Mouse (Mus musculus): Measurements from ENCODE around the gene Trpc1. TPM values are rescaled to one million over a fixed set of nuclear protein-coding genes. Genes with fewer than 3 reads are reported as not detected.
A peak's percentile ranks its signal among the peaks of the same experiment; 100 is the strongest.

Trpc1 gene
- 10 to 100 TPM; 41.0 to 48.0 TPM for total RNA-seq (2021)

- peak; percentile 71 to 78 for DNase-seq (ENCODE audit: extremely low spot score in 1 of 2, low spot score in 1 of 2)
Measured at GRCm38 (mm10) chr9:95750037-95750511, at the start of gene Trpc1. Gene Trpc1, minus strand, starts transcription at chr9:95750375.

DNA sequence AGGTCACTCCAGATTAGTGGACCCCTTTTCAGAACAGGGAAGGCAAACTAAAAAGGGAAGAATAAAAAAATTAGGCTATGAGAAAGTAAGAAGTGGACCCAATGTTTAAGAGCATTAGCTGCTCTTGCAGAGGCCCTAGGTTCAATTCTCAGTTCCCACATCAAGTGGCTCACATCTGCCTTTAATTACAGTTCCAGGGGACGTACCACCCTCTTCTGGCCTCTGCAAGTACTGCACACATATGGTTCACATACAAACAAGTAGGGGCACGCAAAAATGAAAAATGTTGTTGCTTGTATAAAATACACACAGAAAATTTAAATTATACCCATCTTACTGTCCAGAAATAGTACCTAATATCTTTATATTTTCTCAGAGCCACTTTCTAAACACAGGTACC is 46.1 kb upstream of the Trpc1 start:
- DNase-seq (ENCODE audit: extremely low spot score in 1 of 2, low spot score in 1 of 2), result no peak

GRCm38 (mm10) chr9:95795844-95796243 is 45.7 kb upstream of the Trpc1 start:
- DNase-seq (ENCODE audit: extremely low spot score in 1 of 2, low spot score in 1 of 2), result no peak

- DNase-seq (ENCODE audit: extremely low spot score in 1 of 2, low spot score in 1 of 2), result no peak
Measured at GRCm38 (mm10) chr9:95795077-95795784, 45.1 kb upstream of the Trpc1 start.

DNA sequence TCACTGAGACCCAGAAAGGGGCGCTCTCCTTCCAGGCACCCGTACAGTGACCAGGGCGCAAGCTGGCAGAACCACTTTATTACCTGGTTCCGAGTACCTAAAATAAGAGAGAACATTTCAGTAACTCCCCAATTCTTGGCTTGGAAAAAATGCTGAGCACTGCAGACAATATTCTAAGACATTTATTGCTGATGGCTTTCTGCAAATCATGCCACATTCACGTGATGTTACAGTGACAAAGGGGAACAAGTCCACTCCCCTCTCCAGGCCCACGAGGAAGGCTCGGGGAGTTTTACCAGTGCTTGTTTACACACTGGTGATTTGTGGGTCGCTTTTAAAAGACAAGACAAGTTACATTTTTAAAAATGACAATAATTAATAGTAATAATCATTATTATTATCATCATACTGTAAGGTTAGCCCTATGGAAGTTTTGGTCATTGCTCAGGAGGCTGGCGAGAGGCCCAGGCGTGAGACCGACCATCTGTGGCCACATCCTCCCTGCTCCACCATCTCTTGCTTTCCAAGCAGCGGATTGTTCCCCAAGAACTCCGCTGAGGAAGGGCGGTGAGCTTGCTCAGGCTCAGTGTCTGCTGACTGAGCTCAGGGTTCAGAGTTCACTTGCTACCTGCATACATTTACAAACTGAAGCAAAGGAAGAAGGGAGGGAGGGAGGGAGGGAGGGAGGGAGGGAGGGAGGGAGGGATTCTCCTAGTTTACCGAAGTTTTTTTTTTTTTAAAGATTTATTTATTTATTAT is 44.0 kb upstream of the Trpc1 start:
- DNase-seq (ENCODE audit: extremely low spot score in 1 of 2, low spot score in 1 of 2), result no peak

DNA sequence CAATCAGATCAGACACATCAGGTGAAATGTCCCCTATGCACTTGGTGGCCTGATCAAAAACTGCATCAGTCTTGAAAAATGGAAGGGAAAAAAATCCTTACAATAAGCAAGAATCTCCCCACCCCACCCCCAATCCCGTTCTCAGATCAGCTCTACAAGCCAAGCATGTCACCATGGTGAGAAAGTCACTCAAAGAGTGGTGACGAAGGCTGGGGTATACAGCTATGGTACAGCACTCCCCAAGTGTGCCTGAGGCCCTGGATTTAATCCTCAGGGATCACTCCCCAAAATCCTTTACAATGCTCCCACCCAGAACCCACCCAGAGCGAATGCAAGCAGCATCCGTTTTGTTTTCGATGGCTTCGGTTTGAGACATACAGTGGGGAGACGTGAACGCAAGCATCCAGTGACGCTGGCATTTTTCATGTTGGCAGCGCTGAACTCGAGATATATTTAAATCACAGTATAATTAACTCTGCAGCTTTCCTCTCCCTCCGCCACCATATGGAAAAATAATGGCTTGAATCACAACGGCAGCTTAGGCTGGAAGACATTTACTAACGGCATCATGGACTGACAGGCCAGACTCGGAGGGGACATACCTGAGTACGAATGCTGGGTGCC is 34.8 kb upstream of the Trpc1 start:
- no peak for DNase-seq (ENCODE audit: extremely low spot score in 1 of 2, low spot score in 1 of 2)

DNA sequence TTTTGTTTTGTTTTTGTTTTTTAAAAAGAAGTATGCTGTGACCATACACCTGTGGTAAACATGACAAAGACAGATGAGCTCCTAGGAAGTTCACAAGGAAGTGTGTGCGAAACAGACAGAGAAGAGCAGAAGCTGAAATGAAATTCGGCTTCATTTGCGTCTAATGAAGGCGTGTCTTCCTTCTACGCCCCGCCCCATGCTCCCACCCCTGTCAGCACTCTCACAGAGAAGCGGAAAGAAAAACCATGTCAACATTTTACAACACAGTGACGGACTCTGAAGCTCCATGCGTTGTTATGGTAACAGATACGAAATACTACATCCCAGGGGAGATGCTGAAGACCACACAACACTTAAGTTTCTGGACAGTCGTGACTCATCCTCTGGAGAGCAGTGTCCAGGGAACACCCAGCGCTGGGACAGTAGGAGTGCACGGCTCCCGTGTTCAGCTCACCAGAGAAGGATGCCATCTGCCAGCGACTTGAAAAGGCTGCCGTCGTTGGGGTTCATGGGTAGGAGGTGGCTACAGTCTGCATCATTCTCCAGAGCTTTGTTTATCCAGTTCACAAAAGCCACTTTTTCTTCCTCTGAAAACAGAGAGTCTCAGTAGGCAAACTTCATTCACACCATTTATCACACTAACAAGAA is 33.6 kb upstream of the Trpc1 start:
- no peak for DNase-seq (ENCODE audit: extremely low spot score in 1 of 2, low spot score in 1 of 2)

- DNase-seq (ENCODE audit: extremely low spot score in 1 of 2, low spot score in 1 of 2), result no peak
Measured at GRCm38 (mm10) chr9:95771671-95772070, 21.5 kb upstream of the Trpc1 start.

GRCm38 (mm10) chr9:95763218-95763617 is 13.0 kb upstream of the Trpc1 start:
- no peak for DNase-seq (ENCODE audit: extremely low spot score in 1 of 2, low spot score in 1 of 2)

- DNase-seq (ENCODE audit: extremely low spot score in 1 of 2, low spot score in 1 of 2), result no peak
Measured at GRCm38 (mm10) chr9:95762228-95762627, 12.1 kb upstream of the Trpc1 start.

- DNase-seq (ENCODE audit: extremely low spot score in 1 of 2, low spot score in 1 of 2), result no peak
Measured at GRCm38 (mm10) chr9:95761381-95761780, 11.2 kb upstream of the Trpc1 start.

GRCm38 (mm10) chr9:95750746-95751145 is 571 bp upstream of the Trpc1 start:
- no peak for DNase-seq (ENCODE audit: extremely low spot score in 1 of 2, low spot score in 1 of 2)

DNA sequence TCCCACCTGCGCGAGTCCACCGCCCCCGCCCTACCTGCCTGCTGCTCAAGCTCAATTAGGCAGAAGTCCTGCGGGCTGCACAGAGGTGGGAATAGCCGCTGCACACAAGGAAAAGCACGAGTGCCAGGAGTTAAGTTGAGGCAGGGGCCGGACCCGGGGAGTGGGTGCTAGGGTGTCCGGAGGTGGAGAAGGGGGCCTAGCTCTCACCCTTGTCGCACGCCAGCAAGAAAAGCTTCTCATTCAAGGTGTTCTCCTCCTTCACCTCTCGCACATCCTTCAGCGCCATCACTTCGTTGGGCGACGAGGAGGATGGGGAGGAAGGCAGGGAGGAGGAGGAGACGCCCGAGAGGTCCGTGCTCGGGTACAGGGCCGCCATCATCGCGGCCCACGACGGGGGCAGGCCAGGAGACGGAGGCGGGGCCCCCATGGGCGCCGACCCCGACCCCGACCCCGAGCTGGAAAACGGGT is 680 bp downstream of the Trpc1 start:
- DNase-seq (ENCODE audit: extremely low spot score in 1 of 2, low spot score in 1 of 2), result peak; percentile 18 to 26

DNA sequence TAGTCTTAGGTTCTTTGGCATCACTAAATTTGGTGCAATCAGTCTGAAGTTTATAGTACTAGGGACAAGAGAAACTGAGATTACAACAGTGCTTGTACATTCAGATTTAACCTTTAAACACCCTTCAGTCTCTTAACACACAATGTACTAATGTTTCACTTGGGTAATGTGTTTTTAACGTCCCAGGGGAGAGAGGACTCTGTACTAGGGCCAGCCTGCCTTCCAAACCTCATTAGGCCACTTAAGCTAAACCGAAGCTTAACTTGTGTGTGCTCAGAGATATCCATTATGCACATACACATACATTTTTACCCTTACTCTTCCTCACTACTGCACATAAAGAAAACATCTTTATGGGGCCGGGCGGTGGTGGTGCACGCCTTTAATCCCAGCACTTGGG is 2.9 kb downstream of the Trpc1 start:
- no peak for DNase-seq (ENCODE audit: extremely low spot score in 1 of 2, low spot score in 1 of 2)

DNA sequence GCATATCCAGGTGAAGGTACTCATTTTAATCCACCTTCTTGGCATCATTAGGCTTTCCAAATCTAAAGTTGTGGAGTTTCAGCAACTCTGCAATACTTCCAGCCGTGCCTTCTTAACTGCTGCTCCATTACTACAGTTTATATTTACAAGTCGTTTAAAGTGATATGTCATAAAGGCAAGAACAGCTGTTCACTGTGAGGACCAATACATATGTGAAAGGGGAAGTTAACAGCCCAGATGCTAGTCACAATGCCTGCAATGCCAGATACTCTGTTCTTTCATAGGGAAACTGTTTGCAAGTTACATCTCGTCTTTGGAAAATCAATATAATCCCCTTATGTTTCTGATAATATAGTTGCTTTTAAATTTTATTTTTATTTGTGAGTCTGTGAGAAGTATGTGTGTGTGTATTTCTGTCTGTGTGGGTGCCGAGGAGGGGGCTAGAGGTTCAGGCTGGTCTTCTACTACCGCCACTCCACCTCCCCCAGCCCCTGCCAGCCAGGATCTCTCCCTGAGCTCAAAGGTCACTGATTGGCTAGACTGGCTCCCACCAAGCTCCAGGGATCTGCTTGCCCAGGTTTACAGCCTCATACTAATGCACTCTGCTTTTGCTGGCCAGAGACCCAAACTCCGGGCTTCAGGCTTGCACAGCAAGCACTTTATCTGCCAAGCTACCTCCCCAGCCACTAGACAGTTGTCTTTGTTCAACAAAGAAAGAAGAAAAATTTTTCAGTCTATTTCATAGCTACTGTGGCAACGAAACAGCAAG is 5.1 kb downstream of the Trpc1 start:
- no peak for DNase-seq (ENCODE audit: extremely low spot score in 1 of 2, low spot score in 1 of 2)

DNA sequence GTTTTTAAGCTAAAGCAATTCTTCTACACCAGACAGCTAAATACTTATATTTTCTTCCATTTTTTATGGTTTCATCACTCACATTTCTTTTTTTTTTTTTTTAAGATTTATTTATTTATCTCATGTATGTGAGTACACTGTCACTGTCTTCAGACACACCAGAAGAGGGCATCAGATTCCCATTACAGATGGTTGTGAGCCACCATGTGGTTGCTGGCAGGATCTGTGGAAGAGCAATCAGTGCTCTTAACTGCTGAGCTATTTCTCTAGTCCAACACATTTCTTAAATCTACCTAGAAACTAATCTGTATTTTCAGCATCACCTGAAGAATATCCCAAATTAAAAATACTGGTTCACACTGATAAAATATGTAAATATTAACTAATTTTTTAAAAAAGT is 13.9 kb downstream of the Trpc1 start:
- no peak for DNase-seq (ENCODE audit: extremely low spot score in 1 of 2, low spot score in 1 of 2)

DNA sequence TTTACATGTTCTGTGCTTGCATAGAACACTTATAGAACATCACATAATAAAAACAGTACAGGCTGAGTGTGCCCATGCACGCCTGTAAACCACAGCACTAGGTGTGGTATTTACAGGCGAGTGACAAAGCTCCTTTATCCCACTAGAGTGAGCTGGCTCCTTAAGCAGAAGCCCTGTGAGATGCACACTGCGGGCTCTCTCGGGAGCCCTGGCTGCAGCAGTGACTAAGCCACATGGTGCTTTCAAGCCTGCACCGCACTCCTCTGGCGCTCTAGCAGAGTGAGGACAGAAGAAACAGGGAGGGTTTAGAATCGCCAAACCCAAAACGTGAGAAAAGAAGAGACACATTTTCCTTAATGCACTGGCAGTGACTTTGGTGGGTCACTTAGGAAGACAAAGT is 37.6 kb downstream of the Trpc1 start:
- DNase-seq (ENCODE audit: extremely low spot score in 1 of 2, low spot score in 1 of 2), result no peak

GRCm38 (mm10) chr9:95708943-95709342 is 41.2 kb downstream of the Trpc1 start:
- DNase-seq (ENCODE audit: extremely low spot score in 1 of 2, low spot score in 1 of 2), result no peak

- no peak for DNase-seq (ENCODE audit: extremely low spot score in 1 of 2, low spot score in 1 of 2)
Measured at GRCm38 (mm10) chr9:95705371-95705770, 44.8 kb downstream of the Trpc1 start.

- DNase-seq (ENCODE audit: extremely low spot score in 1 of 2, low spot score in 1 of 2), result no peak
Measured at GRCm38 (mm10) chr9:95704078-95704477, 46.1 kb downstream of the Trpc1 start.
